Mouse (Mus musculus) retina, postnatal 1 day (tissue): Measurements from ENCODE around the gene Pou5f2.
A peak's percentile ranks its signal among the peaks of the same experiment; 100 is the strongest.

ENCODE experiments used
- DNase-seq: peaks from one replicate; pipeline ENCODE4 v3.0.0-alpha.2; 2012

Pou5f2 gene

DNA sequence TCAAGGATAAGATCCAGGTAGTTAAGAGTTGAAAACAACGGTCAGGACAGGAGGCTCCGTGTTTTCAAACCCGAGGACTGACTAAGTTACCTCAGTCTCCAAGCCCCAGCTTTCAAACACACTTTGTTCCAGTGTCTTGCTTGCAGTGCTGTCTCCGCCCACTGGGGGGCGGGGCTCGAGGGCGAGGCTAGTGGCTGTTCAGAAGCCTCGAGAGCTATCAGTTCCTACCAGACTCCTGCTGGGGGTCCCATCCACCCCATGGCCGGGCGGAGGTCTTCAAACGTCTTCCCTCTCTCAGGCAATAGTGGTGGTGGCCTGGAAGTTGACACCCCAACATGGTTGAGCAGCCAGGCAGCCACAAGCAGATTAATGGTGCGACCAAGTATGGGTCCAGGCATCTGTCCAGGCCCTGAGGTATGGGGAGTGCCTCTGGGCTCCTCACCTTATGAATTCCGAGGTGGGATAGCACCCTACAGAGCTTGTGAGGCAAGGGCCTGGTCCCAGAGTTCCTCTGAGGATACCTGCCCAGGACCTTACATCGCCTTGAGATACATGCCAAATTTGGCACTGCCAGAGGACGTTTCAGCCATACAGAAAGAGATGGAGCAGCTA is at the start of gene Pou5f2:
Gene Pou5f2 (plus strand): TSS at position 220 of the 612 bp plus-strand sequence.
- peak; percentile 23 for DNase-seq

DNA sequence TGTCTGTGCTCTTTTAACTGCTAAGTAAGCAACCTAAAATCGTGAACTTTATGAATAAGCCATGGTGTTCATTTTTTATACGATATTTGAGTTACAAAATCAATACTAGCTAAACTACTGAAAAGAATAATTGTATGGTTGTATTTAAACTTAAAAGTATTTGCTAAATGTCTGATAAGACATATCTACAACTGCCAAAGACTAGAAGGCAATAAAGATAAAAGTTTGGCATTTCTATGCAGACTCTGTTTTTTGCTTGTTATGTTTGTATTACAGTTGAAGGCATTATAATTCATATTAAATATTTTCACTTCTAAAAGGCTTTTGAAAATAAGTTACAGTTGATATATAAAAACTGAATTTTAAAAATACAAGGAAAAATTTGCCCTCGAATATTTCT is 48.5 kb upstream of the Pou5f2 start:
- DNase-seq = no peak

DNA sequence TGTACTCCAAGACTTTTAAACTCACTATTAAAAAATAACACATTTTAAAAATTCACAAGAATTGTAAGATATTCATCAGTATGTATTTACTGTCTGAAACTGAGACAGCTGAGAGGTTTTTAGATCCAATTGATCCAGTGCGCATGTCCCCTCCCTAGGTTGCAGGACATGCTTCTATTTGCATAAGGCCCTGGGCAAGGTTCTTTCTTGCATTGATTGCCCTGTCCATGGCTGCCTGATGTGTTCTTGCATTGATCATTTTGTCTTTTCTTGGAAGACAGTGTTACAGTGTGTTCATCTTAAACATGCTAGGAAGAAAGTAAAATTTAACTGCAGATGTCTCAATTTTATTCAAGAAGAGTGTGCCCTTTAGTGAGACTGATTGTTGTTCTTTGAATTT is 47.6 kb upstream of the Pou5f2 start:
- DNase-seq = no peak

DNA sequence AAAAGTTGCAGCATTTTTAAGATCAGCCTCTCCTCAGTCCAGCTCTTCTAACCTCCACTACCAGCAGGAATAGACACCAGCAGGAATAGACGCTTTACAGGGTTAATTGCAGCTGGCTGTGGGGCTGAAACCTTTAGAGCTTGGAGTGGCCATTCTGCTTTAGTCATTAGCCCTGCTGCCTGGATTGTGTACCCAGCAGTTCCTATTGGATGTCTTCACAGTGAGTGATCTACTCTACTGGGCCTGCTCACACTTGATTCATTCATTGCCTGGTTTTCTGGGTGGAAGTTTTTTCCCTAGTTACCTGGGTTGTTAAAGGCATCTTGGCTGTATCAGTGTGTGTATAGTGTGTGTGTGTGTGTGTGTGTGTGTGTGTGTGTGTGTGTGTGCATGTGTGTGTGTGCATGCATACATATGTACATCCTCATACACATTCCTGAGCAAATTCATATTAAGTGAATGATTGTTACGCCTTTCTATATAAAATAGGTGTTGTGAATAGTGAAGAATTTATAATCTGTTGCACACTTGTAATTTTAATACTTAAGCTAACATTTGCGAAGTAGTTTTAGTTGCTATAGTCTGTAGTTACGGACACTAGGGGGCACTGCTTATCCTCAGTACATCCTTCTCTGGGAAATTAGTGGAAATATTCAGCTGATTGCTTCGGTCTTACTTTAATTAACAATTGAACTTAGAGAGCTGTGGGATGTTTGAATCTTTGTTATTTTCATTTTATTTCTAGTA is 42.4 kb upstream of the Pou5f2 start:
- DNase-seq = peak; percentile 73

DNA sequence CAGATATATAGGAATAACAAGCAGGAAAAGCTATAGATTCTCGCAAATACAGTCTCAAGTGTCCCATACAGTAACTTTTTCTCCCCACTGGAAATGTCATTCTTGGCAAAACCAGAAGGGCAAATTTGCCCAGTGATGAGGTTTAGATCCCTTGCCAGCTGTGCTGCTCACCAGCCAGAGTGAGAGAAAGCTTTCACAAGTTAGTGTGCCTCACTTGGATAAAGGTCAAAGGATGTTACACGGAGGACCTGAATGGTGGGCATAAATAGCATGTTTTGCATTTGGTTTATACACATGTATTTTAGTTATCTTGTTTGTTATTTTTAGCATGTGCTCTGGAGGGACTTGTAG is 41.9 kb upstream of the Pou5f2 start:
- no peak for DNase-seq

DNA sequence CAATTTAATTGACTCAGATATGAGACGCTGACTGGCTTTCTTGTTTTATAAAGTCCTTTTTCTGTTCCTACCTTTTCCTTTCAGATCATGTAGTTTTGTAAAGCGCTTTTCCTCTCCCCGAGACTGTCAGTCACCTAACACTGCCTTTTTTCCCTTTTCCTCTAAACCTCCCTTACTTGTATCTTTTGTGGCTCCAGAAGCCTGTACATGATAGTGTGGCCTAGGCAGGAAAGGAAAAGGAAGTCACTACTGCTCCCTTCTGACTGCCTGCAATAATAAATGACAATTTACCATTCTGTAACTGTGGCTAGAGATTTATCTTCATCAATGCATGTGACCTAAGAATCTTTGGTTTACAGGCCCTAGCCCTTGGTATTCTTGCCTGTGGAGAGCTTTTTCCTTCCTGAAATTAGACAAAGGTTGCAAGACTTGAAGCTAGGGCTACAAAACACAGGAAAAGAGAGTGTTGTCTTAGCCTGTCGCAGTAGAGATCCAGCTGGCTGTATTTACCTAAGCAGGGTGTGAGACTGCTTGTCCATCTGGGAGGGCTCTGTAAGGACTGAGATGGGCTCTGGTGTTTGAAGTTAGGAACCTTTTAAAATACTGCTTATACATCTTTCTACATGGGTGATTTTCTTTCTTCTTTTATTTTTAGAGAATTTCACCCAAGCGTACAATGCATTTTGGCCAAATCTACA is 33.4 kb upstream of the Pou5f2 start:
- no peak for DNase-seq

DNA sequence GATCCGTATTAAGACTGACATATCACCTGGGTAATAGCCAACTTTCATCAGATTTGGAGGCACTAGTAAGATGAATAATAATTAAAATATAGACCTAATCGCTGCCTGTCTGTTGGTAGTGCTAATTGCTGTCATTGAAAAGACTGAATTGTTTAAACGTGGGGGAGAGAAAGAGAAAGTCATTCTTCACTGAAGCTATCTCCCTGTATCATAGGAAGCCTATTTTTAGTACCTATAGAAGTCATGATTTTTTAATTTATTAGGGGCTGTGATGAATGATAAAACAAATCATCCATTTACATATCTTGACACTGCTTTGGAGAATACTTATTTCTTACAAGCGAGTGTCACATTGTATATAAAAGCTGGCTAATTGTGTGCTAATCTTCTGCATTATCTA is 20.1 kb upstream of the Pou5f2 start:
- DNase-seq = no peak

DNA sequence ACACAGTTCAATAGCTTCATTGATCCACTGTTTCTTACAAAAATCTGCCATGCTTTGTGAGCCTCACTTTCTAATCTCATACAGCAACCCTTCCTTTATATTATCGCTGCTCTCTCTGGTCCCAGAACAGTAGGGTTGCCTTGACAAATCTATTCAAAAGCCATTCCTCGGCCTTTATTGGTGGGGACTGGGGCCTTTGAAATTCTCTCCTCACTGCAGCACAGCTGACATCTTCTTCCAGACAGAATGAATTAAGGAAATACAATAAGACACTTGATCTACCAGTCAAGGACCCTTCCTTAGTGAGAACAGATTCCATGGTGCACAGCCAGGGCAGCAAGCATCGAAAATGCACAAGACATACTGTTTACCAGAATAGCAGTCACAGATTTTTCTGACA is 19.4 kb upstream of the Pou5f2 start:
- DNase-seq = no peak

DNA sequence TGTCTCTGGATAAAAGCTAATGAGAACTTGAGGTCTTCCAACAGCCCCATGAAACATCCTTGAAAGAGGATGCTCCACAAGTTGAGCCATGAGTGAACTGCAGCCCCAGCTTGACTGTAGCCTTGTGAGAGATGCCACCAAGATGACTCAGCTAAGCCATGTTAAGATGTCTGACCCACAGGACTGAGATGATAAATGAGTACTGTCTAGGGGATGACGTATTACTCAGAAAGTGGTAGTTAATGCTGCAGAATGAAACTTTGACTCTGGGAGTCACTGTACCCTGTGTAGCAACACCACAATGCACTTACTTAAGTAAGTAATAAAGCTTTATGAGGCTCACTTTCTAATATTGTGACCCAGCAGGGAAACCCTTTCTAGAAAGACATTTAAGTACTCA is 14.5 kb upstream of the Pou5f2 start:
- DNase-seq = no peak

DNA sequence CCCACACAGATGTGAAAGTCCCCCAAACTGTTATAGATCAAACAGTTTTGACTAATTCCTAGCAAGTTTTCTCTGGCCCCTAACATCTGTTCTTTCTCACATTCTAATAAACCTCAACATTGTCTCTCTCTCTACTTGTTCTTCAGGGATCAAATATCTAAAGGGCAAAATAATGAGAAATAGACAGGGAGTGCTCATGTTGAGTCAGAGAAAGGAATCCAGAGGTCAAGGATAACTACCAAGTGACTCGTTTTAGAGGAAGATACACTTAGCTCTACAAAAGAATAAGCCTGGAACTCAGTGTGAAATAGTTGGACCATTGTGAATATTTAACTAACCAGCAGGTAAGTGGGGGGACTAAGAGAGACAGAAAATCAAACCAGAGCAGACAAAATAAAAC is 8.1 kb downstream of the Pou5f2 start:
- DNase-seq = no peak

DNA sequence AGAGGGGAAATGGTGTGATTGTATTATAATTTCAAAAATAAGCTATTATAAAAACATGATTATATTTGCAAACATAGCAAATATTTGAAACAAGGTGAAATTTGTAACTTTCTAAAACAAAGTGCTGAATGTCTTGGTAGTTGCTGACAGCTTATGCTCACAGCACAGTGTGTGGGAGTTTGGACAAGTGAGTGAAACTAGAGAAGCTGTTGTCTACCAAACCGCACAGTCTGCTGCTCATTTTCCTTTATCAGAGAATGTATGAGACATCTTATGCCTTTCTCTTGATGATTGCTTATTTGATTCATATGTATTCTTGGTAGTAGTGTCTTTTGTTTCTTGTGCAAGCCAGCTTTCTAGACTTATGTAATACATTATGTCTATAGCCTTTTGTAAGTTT is 12.5 kb downstream of the Pou5f2 start:
- DNase-seq = no peak

DNA sequence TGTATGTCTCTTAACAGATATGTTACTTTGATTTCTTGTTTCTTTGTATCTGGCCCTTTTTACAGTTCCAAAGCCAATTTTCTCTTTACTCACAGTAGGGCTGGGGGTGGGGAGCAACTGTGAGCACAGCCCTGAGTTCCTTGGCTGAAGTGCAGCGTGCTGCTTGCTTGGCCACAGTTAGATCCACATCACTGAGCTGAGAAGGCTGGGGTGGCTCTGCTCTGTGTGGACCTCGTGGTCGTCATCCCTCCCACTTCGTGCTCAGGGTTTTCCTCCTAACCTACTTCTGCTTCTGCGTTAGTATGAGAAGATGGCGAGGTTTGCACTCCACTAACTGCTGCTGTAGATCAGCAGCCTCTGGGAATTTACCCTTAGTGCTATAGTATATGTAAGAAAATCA is 18.5 kb downstream of the Pou5f2 start:
- DNase-seq = peak; percentile 9

DNA sequence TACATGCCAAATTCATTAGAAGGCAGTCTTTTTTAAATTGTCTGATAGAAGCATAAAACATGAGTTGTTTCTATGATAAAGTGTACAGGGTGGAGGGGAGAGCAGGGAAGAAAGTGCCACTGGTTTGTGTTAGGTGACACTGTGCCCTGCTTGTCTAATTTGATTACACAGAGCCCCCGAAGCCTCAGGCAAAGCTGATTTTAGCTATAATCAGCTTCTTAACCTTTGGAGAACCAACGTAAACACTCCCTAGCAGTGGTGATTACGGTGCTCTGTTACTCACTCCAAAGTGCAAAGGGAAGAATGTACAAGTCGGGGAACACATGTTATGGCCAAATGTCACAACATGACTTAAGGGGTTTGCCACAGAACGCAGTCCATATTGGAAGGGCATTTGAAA is 20.4 kb downstream of the Pou5f2 start:
- peak; percentile 34 for DNase-seq
